Comparison of ENCODE assay signal across 30 mouse cellular contexts in the genomic region with DNA sequence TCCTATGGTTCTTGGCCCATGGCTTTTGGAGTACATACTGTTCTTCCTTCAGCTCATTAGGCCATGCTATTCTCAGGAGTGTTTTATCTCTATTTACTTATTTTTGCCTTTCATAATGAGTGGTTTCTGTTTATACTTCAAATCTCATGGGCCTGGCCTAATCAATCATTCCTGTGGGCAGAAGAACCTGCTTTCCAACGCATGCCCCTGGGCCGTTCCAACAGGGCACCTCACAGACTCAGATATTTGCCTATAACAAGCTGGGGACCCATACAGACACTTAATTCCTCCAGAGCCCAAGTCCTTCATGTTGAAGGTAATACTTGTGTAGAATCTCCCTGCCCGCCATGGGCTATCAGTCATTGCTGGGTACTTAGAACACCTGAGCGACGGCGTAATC. TPM values are rescaled to one million over a fixed set of nuclear protein-coding genes. Genes with fewer than 3 reads are reported as not detected.
DNase-seq lines count a peak whose midpoint lies in the region; ATAC-seq and TF ChIP-seq lines count a peak whose summit lies in the region.
"Had no signal": no experiment of that assay in that cellular context is flagged by ENCODE, and none has a peak within 500 bp of the region (broad histone marks: within the 10 kb centered on the region; RNA-seq: fewer than 3 reads in every experiment).

No protein-coding gene starts in this region.

- no peak for TF ChIP-seq POLR2A in kidney, adult 2 months (IDR thresholded peaks at IDR 0.05; ENCODE audit: low read depth, low read length)

- WGBS in kidney, adult 2 months, result 84% methylated on average over 6 of the region's 6 CpGs
- 92% methylated on average over 6 of the region's 6 CpGs for WGBS in kidney, embryonic 15.5 days
- WGBS in stomach, embryonic 15.5 days, result 75% methylated on average over 6 of the region's 6 CpGs
- WGBS in forebrain, postnatal 0 days, result 86% methylated on average over 6 of the region's 6 CpGs

- no peak overlapping the region for H3K4me3 ChIP-seq in kidney, adult 2 months (ENCODE audit: insufficient read depth, low read depth, low read length)
- no peak overlapping the region for H3K4me3 ChIP-seq in kidney, embryonic 15.5 days (replicated peaks)
- H3K4me3 ChIP-seq in brown adipose tissue, adult 24 weeks (ENCODE audit: insufficient read depth, low read depth, low read length), result no peak overlapping the region
- no peak overlapping the region for H3K4me3 ChIP-seq in stomach, embryonic 15.5 days (replicated peaks)
- no peak overlapping the region for H3K4me3 ChIP-seq in forebrain, postnatal 0 days (ENCODE audit: low read depth, low read length)
- H3K4me3 ChIP-seq: forebrain, embryonic 10.5 days; forebrain, embryonic 13.5 days; heart, adult 2 months; heart, embryonic 10.5 days; heart, embryonic 13.5 days; hindbrain, embryonic 12.5 days; hindbrain, embryonic 15.5 days had no signal

- H3K4me1 ChIP-seq in kidney, adult 2 months (ENCODE audit: control insufficient read depth, insufficient read depth, low read length), result peaks cover 61% of the 10 kb centered on the region
- peaks cover 43% of the 10 kb centered on the region for H3K4me1 ChIP-seq in kidney, embryonic 15.5 days
- peaks cover 12% of the 10 kb centered on the region; the same call in 1 of the 2 replicates for H3K4me1 ChIP-seq in brown adipose tissue, adult 24 weeks (ENCODE audit: control insufficient read depth, insufficient read depth, insufficient read length, low read length)
- H3K4me1 ChIP-seq in stomach, embryonic 15.5 days, result peaks cover 26% of the 10 kb centered on the region
- H3K4me1 ChIP-seq in forebrain, postnatal 0 days (ENCODE audit: insufficient read depth), result no peaks in the 10 kb centered on the region

- H3K4me2 ChIP-seq in kidney, embryonic 15.5 days, result no peak overlapping the region
- no peak overlapping the region for H3K4me2 ChIP-seq in stomach, embryonic 15.5 days
- no peak overlapping the region for H3K4me2 ChIP-seq in forebrain, postnatal 0 days (ENCODE audit: low read depth)
- H3K4me2 ChIP-seq: forebrain, embryonic 13.5 days; heart, embryonic 13.5 days; hindbrain, embryonic 12.5 days; hindbrain, embryonic 15.5 days had no signal

- no peaks in the 10 kb centered on the region for H3K27me3 ChIP-seq in kidney, adult 2 months (replicated peaks; ENCODE audit: control insufficient read depth, insufficient read depth, low read length)
- no peaks in the 10 kb centered on the region for H3K27me3 ChIP-seq in kidney, embryonic 15.5 days
- no peaks in the 10 kb centered on the region for H3K27me3 ChIP-seq in stomach, embryonic 15.5 days (replicated peaks)
- H3K27me3 ChIP-seq in forebrain, postnatal 0 days (ENCODE audit: insufficient read depth, low read length), result no peaks in the 10 kb centered on the region
- H3K27me3 ChIP-seq: CH12.LX; forebrain, embryonic 13.5 days; hindbrain, embryonic 15.5 days; Patski had no signal

- H3K9ac ChIP-seq in kidney, embryonic 15.5 days, result no peak overlapping the region
- H3K9ac ChIP-seq in stomach, embryonic 15.5 days, result no peak overlapping the region
- no peak overlapping the region for H3K9ac ChIP-seq in forebrain, postnatal 0 days
- H3K9ac ChIP-seq: forebrain, embryonic 13.5 days; heart, embryonic 13.5 days; hindbrain, embryonic 12.5 days; hindbrain, embryonic 15.5 days had no signal

- TF ChIP-seq CTCF in kidney, adult 2 months (conservative IDR thresholded peaks at IDR 0.05; ENCODE audit: insufficient read depth, insufficient read length, low read depth, low read length), result no peak
- no peak for TF ChIP-seq CTCF in forebrain, postnatal 0 days (IDR thresholded peaks at IDR 0.05; ENCODE audit: low read depth)

- peak overlapping the region; percentile 62 for H3K27ac ChIP-seq in kidney, adult 2 months (ENCODE audit: insufficient read depth, low read depth, low read length)
- H3K27ac ChIP-seq in kidney, embryonic 15.5 days, result no peak overlapping the region
- peak overlapping the region; percentile 13; the same call in 1 of the 2 replicates for H3K27ac ChIP-seq in brown adipose tissue, adult 24 weeks (replicated peaks; ENCODE audit: low read depth, low read length)
- peak overlapping the region; percentile 61; the same call in 1 of the 2 replicates for H3K27ac ChIP-seq in stomach, embryonic 15.5 days
- no peak overlapping the region for H3K27ac ChIP-seq in forebrain, postnatal 0 days (ENCODE audit: low read depth, low read length)
- H3K27ac ChIP-seq: forebrain, embryonic 10.5 days; forebrain, embryonic 13.5 days; heart, embryonic 10.5 days; heart, embryonic 13.5 days; hindbrain, embryonic 12.5 days; hindbrain, embryonic 15.5 days had no signal

- no peak for DNase-seq in kidney, adult 2 months
- no peak for DNase-seq in forebrain, postnatal 0 days
- no peak for DNase-seq in right cerebral cortex, postnatal 10 days (ENCODE audit: low spot score in 2 of 2)
- DNase-seq: adrenal gland, postnatal 10 days; adrenal gland, postnatal 36 days; B cell, adult 2 months; cerebellum, adult 11 months; cerebellum, adult 2 months; cerebellum, adult 9-11 months; cerebellum, postnatal 25 days; gastrocnemius, postnatal 25 days; heart, adult 2 months; heart, postnatal 14 days had no signal

- no peak for ATAC-seq in kidney, embryonic 15.5 days (replicated peaks; ENCODE audit: low FRiP score)
- ATAC-seq in stomach, embryonic 15.5 days (ENCODE audit: insufficient read depth, low FRiP score, low read depth), result peak; percentile 29; the same call in 1 of the 2 replicates
- no peak for ATAC-seq in forebrain, postnatal 0 days
- ATAC-seq: forebrain, embryonic 13.5 days; forebrain, embryonic 16.5 days; Patski had no signal

- H3K36me3 ChIP-seq in kidney, adult 2 months (ENCODE audit: control insufficient read depth, insufficient read depth, low read length), result no peaks in the 10 kb centered on the region
- H3K36me3 ChIP-seq in kidney, embryonic 15.5 days, result no peaks in the 10 kb centered on the region
- no peaks in the 10 kb centered on the region for H3K36me3 ChIP-seq in stomach, embryonic 15.5 days
- H3K36me3 ChIP-seq in forebrain, postnatal 0 days (ENCODE audit: insufficient read depth), result no peaks in the 10 kb centered on the region
- H3K36me3 ChIP-seq: forebrain, embryonic 10.5 days; G1E; heart, embryonic 10.5 days; heart, embryonic 13.5 days; hindbrain, embryonic 12.5 days; hindbrain, embryonic 15.5 days had no signal

- H3K9me3 ChIP-seq in kidney, embryonic 15.5 days (replicated peaks), result no peaks in the 10 kb centered on the region
- H3K9me3 ChIP-seq in stomach, embryonic 15.5 days, result no peaks in the 10 kb centered on the region
- H3K9me3 ChIP-seq in forebrain, postnatal 0 days (ENCODE audit: low read length), result no peaks in the 10 kb centered on the region
- H3K9me3 ChIP-seq: forebrain, embryonic 10.5 days; forebrain, embryonic 13.5 days; G1E; heart, embryonic 10.5 days; heart, embryonic 13.5 days; hindbrain, embryonic 12.5 days; hindbrain, embryonic 15.5 days had no signal

RNA-seq across cellular contexts. Expression of a gene that starts 59.7 kb away (rescaled TPM):
- polyA plus RNA-seq in kidney, adult 2 months (2012; rRNA removed), result 0.08 and 0.17 TPM in 2 replicates
- polyA plus RNA-seq in kidney, embryonic 15.5 days (2015; fragmentation: Nextera tagmentation; extraction: Ambion mirVana), result 0.28 and 0.30 TPM in 2 replicates
- not detected in 2 replicates for polyA plus RNA-seq in brown adipose tissue, adult 24 weeks (2012; ENCODE audit: insufficient read depth, insufficient read length, missing spikeins)
- 0.85 and 1.0 TPM in 2 replicates for polyA plus RNA-seq in stomach, embryonic 15.5 days (2015; fragmentation: Nextera tagmentation; extraction: Ambion mirVana)
- 30.5 and 37.2 TPM in 2 replicates for total RNA-seq in forebrain, postnatal 0 days (2014; rRNA removed)
- 38.9 and 43.9 TPM in 2 replicates for polyA plus RNA-seq in forebrain, postnatal 0 days (2015; fragmentation: Nextera tagmentation; extraction: Ambion mirVana)
- total RNA-seq: CH12.LX; gastrocnemius, adult 8-10 months; gastrocnemius, postnatal 25 days; granulocyte monocyte progenitor cell, adult 5-6 weeks; heart, adult 2 months; heart, postnatal 14 days; hematopoietic stem cell, adult 5-6 weeks had no signal
- polyA plus RNA-seq: G1E; heart, adult 2 months; heart, embryonic 16.5 days; Patski had no signal

Comparison
In these comparisons a context has a peak if more than half of its experiments do, and no peak if none do; other contexts are left out.
1. H3K27ac ChIP-seq: peak in kidney, adult 2 months (single experiment), brown adipose tissue, adult 24 weeks (single experiment) and stomach, embryonic 15.5 days (single experiment); none in kidney, embryonic 15.5 days (single experiment) and forebrain, postnatal 0 days (single experiment).
2. RNA of a gene that starts 59.7 kb away (polyA plus RNA-seq): 38.9 to 43.9 TPM in forebrain, postnatal 0 days; 0.85 to 1.0 TPM in stomach, embryonic 15.5 days, 0.28 to 0.30 TPM in kidney, embryonic 15.5 days, 0.08 to 0.17 TPM in kidney, adult 2 months and not detected in brown adipose tissue, adult 24 weeks; every median in the first group is over 10 times any median in the second.